Mouse (Mus musculus) brain, embryonic 18.5 days (tissue): ENCODE results near the gene Pxdc1.

Experiments
- DNase-seq: peaks from one replicate; pipeline ENCODE4 v3.0.0-alpha.2; 2012; ENCODE audit warnings: low read depth, low spot score

The Pxdc1 gene

DNA sequence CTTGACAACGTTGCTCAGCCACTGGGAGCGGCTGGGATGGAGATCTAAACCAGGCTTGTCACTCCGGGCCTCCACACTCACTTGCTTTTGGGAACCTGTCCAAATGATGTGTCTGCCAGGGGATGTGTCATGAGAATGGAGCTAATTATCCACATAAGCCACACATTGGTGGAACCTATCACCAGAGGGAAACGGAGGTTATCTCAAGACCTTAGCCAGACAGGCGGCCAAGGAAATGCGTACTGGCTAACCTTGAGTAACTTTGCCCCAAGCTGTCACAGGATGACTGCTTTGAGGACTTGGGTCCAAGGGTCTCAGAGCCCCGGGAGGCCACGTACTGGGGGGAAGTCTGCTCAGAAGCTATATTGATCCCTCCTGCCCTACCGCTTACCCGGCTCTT lies 2.3 kb downstream of the Pxdc1 start:
- DNase-seq, result no peak

- DNase-seq, result no peak
These were observed 2.9 kb downstream of the Pxdc1 start for GRCm38 (mm10) chr13:34650371-34650770.

DNA sequence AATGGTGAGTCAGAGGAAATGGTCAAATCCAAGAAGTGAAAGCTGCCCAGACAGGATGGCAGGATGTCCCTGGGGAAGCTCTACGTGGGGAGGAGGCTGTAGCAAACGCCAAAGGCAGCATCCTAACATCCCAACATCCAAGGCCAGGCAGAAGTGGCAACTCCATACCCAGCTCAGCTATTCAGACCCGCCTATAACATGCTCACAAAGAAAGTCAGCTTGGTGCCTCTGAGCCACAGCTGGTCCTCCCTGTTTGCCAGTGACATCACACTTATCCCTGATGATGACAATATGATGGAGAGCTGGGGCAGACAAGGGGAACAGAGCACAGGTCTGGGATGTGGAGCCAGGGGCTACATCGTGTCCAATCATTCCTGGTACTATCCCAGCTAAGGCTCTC lies 5.5 kb downstream of the Pxdc1 start:
- no peak for DNase-seq

- DNase-seq, result no peak
These were observed 6.1 kb downstream of the Pxdc1 start for GRCm38 (mm10) chr13:34647221-34647620.

DNA sequence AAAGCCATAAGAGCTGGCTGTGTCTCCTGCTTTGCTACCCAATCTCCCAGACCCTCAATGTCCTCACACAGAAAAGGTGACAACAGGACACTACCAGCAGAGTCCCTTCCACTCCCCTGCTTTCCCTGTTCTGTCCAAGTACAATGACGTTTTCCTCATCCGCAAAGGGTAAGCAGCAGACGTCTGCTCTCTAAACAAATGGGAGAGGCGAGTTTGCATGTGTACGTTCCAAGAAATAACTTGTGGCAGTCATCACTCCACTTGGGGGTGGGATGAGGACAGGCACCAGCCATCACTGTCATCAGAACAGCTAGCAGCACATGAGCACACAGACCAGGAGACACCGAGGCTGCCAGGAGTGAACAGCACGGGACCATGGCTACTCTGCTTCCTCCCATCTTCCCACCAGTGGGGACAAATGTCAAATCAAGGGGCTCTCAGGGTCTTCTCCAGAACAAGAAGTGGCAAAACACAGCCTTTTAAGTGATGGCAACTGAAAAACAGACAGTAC lies 7.0 kb downstream of the Pxdc1 start:
- DNase-seq, result no peak

- DNase-seq, result no peak
These were observed 7.8 kb downstream of the Pxdc1 start for GRCm38 (mm10) chr13:34645519-34645918.

DNA sequence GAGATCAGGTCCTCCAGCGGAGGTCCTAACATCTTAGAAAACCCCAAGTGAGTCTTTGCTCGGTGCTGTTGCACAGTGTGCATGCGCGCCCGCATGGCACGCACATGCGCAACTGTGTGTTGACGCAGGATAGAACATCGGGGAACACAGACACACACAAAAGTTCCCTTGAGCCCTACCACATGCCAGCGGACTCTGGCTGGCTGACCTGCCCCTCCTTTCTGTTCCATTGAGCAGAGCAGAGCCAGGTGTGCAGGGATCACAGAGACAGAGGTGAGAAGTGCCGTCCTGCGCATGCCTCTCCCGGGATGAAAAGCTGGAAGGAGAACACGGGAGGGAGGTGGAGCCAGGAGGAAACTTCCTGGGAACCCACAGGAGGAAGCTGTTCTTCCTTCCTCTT lies 8.9 kb downstream of the Pxdc1 start:
- no peak for DNase-seq

DNA sequence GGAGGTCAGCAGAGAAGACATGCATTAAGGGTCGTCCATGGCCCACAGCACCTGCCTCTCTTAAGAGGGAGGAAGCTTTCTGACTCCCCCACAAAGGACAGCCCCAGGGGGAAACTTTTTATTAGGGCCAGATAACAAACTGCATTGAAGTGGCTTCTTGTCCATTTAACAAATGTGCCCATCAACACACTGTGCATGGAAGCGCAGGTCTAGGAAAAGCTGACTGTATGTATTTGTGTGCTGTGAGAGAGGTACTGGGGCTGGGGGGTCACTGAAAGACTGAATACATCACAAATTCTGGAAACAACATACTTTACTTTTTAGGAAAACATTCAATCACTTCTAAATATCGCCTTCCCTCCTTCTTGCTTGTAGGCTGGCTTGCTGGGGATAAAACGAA lies 9.4 kb downstream of the Pxdc1 start:
- DNase-seq, result no peak

- DNase-seq, result no peak
These were observed 10.1 kb downstream of the Pxdc1 start for GRCm38 (mm10) chr13:34642941-34643875.

- no peak for DNase-seq
These were observed 12.2 kb downstream of the Pxdc1 start for GRCm38 (mm10) chr13:34641066-34641465.

GRCm38 (mm10) chr13:34635978-34636377 lies 17.3 kb downstream of the Pxdc1 start:
- DNase-seq, result peak; percentile 62

DNA sequence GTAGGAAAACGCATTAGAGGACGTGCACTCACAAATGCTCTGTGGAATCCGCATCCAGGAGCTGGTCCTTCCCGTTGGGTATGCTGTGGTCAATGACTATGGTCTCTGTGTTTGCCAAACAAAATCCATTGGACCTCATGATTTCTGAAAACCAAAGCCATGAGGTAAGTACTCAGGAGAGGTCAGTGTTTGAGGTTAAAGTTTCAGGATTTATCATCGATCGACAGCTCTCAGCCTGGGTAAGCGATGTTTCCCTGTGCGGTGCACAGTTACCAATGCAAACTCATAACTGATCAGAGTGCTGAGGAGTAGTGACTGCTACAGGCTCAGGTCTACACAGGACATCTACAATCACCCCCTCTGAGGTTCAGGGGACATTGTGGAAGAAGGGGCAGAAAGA lies 23.0 kb downstream of the Pxdc1 start:
- no peak for DNase-seq

DNA sequence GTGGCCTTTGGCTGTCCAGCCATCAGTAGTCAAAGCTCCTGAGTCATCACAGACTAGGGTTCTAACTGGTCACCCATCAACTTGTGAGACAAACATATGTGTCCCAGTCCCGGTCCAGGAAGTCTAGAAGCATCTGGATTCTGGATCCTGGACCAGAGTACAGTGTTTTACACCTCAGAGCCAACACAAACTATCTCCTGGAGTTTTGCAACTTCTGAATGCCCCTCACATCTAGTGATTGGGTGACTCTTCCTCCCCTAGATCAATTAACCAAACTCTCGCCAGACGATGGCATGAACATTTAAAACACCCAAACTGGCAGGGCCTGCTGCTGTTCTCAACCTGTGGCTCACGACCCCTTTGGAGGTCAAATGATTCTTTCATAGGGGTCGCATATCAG lies 23.5 kb downstream of the Pxdc1 start:
- no peak for DNase-seq

DNA sequence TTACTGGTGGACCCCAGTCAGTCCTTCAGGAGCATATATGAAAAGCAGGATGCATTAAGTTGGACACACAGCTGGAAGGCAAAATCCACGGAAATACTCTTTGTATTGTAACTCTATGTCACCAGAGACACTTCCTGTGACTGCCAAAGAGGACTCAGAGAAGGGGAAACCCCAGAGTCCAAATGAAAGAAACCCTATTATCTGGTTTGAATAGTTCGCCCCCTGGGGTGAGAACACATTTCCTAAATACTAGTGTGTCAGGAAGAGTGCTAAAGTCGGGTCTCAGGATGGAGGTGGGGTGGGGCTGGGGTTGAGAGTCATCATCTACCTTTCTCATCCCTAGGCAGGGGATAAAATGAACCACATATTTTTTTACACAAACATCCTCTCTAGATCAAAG lies 25.8 kb downstream of the Pxdc1 start:
- DNase-seq, result no peak

DNA sequence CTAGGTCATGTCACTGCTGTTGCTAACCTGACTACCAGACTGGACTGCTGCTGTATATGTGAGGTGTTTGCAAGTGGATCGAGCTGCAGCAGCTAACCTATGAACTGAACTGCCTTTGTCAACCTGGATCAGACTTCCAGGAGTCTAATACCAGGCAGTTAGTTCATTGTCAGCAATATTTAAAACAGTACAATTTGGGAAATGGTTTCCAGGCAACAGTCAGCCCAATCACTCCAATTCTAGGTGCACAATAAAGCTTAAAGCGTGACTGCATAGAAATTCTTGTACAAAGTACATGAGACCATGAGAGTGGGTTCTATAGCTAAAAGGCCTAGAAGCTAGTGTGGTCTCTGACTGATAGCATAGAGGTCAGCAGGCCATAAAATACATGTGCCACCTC lies 28.9 kb downstream of the Pxdc1 start:
- DNase-seq, result no peak

GRCm38 (mm10) chr13:34612402-34612801 lies 40.9 kb downstream of the Pxdc1 start:
- DNase-seq, result no peak

DNA sequence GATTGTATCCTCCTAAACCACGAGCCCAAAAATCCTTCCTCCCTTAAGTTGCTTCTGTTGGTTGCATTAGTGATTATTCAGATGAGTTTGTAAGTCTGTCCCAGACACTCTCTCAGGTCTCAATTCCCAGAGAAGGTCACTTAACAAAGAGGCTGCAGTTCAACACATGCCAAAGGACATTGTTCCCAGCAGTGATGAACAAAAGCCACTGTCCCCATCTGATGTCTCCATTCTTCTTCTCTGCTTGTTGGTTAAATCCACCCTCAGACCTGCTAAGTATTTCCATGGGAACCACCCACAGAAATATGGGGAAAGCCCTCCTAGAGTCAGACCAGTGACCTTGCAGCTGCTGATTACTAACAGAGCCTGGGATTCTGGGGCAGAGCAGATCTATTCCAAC lies 43.6 kb downstream of the Pxdc1 start:
- no peak for DNase-seq

GRCm38 (mm10) chr13:34607079-34607478 lies 46.2 kb downstream of the Pxdc1 start:
- no peak for DNase-seq

GRCm38 (mm10) chr13:34605884-34606283 lies 47.4 kb downstream of the Pxdc1 start:
- no peak for DNase-seq

- no peak for DNase-seq
These were observed 48.1 kb downstream of the Pxdc1 start for GRCm38 (mm10) chr13:34605206-34605605.

DNA sequence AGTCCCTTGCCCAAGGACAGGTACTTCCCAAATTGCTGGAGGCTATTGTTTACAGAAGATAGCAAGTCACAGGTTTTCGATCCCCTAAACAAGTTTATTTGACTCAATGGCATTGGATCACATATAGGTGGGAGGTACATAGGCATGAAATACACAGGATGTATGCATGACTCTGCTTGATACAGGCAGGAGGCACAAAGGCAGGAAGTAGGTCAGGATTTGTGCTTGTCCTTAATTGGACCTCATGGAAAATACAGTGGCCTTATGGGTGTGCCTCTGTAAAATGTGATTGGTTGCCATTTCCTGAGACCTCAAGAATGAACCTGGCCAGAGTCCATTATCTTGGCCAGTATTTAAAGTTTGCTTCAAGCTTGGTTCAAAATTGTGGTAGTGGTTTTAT lies 48.9 kb downstream of the Pxdc1 start:
- DNase-seq, result no peak

- DNase-seq, result no peak
These were observed 50.5 kb downstream of the Pxdc1 start for GRCm38 (mm10) chr13:34602757-34603156.

GRCm38 (mm10) chr13:34596797-34597196 lies 56.5 kb downstream of the Pxdc1 start:
- DNase-seq, result no peak
